Mouse (Mus musculus) C2C12 (cell line): ENCODE data around the gene Cdk17. TPM values are rescaled to one million over a fixed set of nuclear protein-coding genes. Genes with fewer than 3 reads are reported as not detected.
A peak's percentile ranks its signal among the peaks of the same experiment; 100 is the strongest.

Experiments
- H3K27me3 ChIP-seq: one replicate; pipeline ENCODE4 v1.6.1; 2011; ENCODE audit not compliant: control insufficient read depth, insufficient read depth, insufficient read length
- H3K36me3 ChIP-seq: one replicate; pipeline ENCODE4 v1.6.1; 2011; ENCODE audit not compliant: control insufficient read depth, insufficient read depth
- H3K4me3 ChIP-seq: one replicate; pipeline ENCODE4 v1.5.1; 2011; ENCODE audit warnings: mild to moderate bottlenecking, control low read depth; ENCODE audit not compliant: poor library complexity, insufficient read depth, severe bottlenecking
- H3K79me2 ChIP-seq: one replicate; pipeline ENCODE4 v1.6.1; 2011; ENCODE audit not compliant: control insufficient read depth, insufficient read depth
- H3K79me3 ChIP-seq: one replicate; pipeline ENCODE4 v1.6.1; 2011; ENCODE audit warnings: low read depth, control low read depth
- H3ac ChIP-seq: one replicate; pipeline ENCODE3; 2011; ENCODE audit warnings: low read depth; ENCODE audit not compliant: control insufficient read depth, insufficient read length
- CEBPB ChIP-seq: IDR thresholded peaks from one replicate; pipeline ENCODE4 v1.6.1; 2011; ENCODE audit warnings: low read depth, mild to moderate bottlenecking, control low read depth, moderate library complexity
- CTCF ChIP-seq: IDR thresholded peaks from one replicate; pipeline ENCODE4 v1.5.1; 2011; ENCODE audit not compliant: control insufficient read depth, insufficient read depth, insufficient read length
- FOSL1 ChIP-seq: IDR thresholded peaks from one replicate; pipeline ENCODE4 v1.8.0; 2011; ENCODE audit warnings: mild to moderate bottlenecking, low read length; ENCODE audit not compliant: poor library complexity, insufficient read depth, severe bottlenecking
- MAX ChIP-seq: IDR thresholded peaks from one replicate; pipeline ENCODE4 v1.6.1; 2011; ENCODE audit warnings: mild to moderate bottlenecking, control low read depth
- MYOD1 ChIP-seq: IDR thresholded peaks from one replicate; pipeline ENCODE4 v1.6.1; 2011; ENCODE audit warnings: low read depth; ENCODE audit not compliant: control insufficient read depth, insufficient read length
- MYOG ChIP-seq: IDR thresholded peaks from one replicate; pipeline ENCODE4 v1.6.1; 2011; ENCODE audit not compliant: control insufficient read depth, insufficient read length; ENCODE audit errors: extremely low read depth
- USF1 ChIP-seq: IDR thresholded peaks from one replicate; pipeline ENCODE4 v1.6.1; 2011; ENCODE audit warnings: low read depth, mild to moderate bottlenecking, control low read depth, moderate library complexity
- polyA plus RNA-seq: library from polyadenylated mRNA; unstranded; fragments of >200 nt; fragmentation: generic; extraction: Trizol; gene quantifications from one replicate; pipeline ENCODE4 v1.2.1, GENCODE M21; 2012; ENCODE audit warnings: missing spikeins

The Cdk17 gene
- polyA plus RNA-seq, 1 experiment, result 7.4 TPM

DNA sequence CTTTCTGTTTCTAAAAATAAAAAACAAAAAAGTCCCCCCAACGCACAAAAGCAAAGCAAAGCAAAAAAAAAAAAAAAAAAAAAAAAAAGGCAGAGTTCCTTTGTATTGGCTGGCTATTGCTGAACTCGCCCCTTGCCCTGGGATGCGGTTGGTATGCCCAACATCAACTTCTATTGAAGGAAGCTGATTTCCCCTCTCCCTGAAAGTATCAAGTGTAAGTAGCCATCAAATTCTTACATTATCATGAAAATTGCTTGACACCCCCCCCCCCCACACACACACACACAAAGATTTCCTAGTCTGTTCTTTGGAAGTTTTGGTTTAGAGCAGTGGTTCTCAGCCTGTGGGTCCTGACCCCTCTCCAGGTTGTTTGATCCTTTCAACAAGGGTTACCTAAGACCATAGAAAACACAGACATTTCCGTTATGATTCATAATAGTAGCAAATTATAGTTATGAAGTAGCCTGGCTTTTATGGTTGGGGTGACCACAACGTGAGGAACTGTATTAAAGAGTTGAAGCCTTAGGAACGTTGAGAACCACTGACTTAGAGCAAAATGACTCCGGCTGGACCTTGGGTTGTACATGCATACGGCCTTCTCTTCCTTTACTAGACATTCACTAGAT lies 23.8 kb downstream of the Cdk17 start:
- no peaks in the 10 kb centered on the region for H3K27me3 ChIP-seq
- TF ChIP-seq FOSL1, result no peak
- no peak for TF ChIP-seq MYOD1
- TF ChIP-seq MAX, result no peak
- TF ChIP-seq MYOG, result no peak
- no peak for TF ChIP-seq USF1
- TF ChIP-seq CEBPB, result no peak
- peaks cover 94% of the 10 kb centered on the region for H3K79me2 ChIP-seq
- no peak overlapping the region for H3K4me3 ChIP-seq
- H3K36me3 ChIP-seq, result peaks cover 11% of the 10 kb centered on the region
- no peak overlapping the region for H3ac ChIP-seq
- peaks cover 71% of the 10 kb centered on the region for H3K79me3 ChIP-seq

DNA sequence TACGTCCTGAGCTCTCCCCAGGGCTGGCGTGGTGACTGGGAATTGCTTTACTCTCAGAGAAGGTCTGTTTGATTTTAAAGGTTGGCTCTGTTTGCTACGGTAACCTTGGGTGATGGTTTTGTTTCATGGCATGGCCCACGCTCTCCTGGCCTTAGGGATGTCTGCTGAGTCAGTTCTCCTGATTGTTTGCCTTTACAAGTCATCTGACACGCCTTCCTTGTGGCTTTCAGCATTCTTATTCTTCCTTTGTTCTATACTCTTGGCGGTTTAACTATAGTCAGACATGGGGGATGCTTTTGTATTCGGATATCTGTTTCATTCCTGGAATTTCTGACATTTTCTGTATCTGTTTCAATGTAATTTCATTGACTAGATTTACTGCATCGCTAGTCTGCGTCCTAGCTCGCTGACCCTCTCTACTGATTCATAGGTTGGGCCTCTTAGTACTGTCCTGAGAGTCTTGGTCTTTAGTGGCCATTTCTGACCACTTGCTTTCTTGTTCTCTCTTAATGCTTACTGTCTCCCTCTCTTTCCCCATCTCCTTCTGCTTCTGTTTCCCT lies 27.8 kb downstream of the Cdk17 start:
- Histone ChIP-seq H3ac (no peak overlapping the region), H3K36me3 (peaks cover 11% of the 10 kb centered on the region), H3K79me2 (peaks cover 94% of the 10 kb centered on the region), H3K79me3 (peaks cover 71% of the 10 kb centered on the region), H3K27me3 (no peaks in the 10 kb centered on the region), H3K4me3 (no peak overlapping the region)
- TF ChIP-seq MAX (peak; percentile 30), USF1 (peak; percentile 5), CEBPB (no peak)

GRCm38 (mm10) chr10:93190475-93191262 lies 30.0 kb downstream of the Cdk17 start:
- H3ac ChIP-seq, result no peak overlapping the region
- peaks cover 72% of the 10 kb centered on the region for H3K79me3 ChIP-seq
- TF ChIP-seq USF1 (no peak), CEBPB (no peak), CTCF (no peak), FOSL1 (no peak), MYOD1 (no peak), MYOG (no peak), MAX (no peak)
- peaks cover 91% of the 10 kb centered on the region for H3K79me2 ChIP-seq
- no peak overlapping the region for H3K4me3 ChIP-seq
- peaks cover 6% of the 10 kb centered on the region for H3K36me3 ChIP-seq
- H3K27me3 ChIP-seq, result no peaks in the 10 kb centered on the region

- Histone ChIP-seq H3K27me3 (no peaks in the 10 kb centered on the region), H3K79me3 (peaks cover 81% of the 10 kb centered on the region), H3K79me2 (peaks cover 97% of the 10 kb centered on the region), H3K36me3 (no peaks in the 10 kb centered on the region), H3K4me3 (no peak overlapping the region), H3ac (no peak overlapping the region)
- no peak for TF ChIP-seq FOSL1
Measured at GRCm38 (mm10) chr10:93197092-93197491, 36.4 kb downstream of the Cdk17 start.

- TF ChIP-seq MAX (no peak), MYOD1 (no peak), MYOG (no peak), FOSL1 (no peak), USF1 (no peak), CTCF (no peak), CEBPB (no peak)
- Histone ChIP-seq H3K27me3 (no peaks in the 10 kb centered on the region), H3K4me3 (no peak overlapping the region), H3K79me3 (peaks cover 86% of the 10 kb centered on the region), H3K36me3 (no peaks in the 10 kb centered on the region), H3K79me2 (peaks cover 98% of the 10 kb centered on the region), H3ac (no peak overlapping the region)
Measured at GRCm38 (mm10) chr10:93198958-93199357, 38.3 kb downstream of the Cdk17 start.

GRCm38 (mm10) chr10:93201846-93202458 lies 41.3 kb downstream of the Cdk17 start:
- Histone ChIP-seq H3K79me3 (peaks cover 90% of the 10 kb centered on the region), H3K27me3 (no peaks in the 10 kb centered on the region), H3K36me3 (no peaks in the 10 kb centered on the region), H3K4me3 (no peak overlapping the region), H3ac (no peak overlapping the region), H3K79me2 (peaks cover 100% of the 10 kb centered on the region)
- TF ChIP-seq MAX (no peak), FOSL1 (no peak), MYOD1 (no peak), MYOG (no peak), USF1 (no peak), CTCF (no peak)
